Mouse (Mus musculus) embryonic facial prominence, embryonic 14.5 days (tissue): Measurements from ENCODE around the gene Skap2. TPM values are rescaled to one million over a fixed set of nuclear protein-coding genes. Genes with fewer than 3 reads are reported as not detected.

Experiments
- ATAC-seq: fragments of 200-750 bp; cut with Nextera tagmentation; 2 replicates; pipeline ENCODE4 v1.8.0; 2017; ENCODE audit warnings: low read depth, moderate number of reproducible peaks, moderate TSS enrichment
- DNase-seq: peaks from one replicate; pipeline ENCODE4 v3.0.0-alpha.2; 2015; ENCODE audit warnings: low spot score
- H3K27ac ChIP-seq: fragments of 300-500 bp; sonication (generic); replicated peaks from 2 replicates; pipeline ENCODE4 v1.5.1; 2014; ENCODE audit warnings: low read depth, mild to moderate bottlenecking, low read length, moderate library complexity
- H3K27me3 ChIP-seq: fragments of 300-500 bp; sonication (generic); replicated peaks from 2 replicates; pipeline ENCODE4 v1.6.1; 2014; ENCODE audit warnings: low read length; ENCODE audit not compliant: control insufficient read depth, insufficient read depth
- H3K36me3 ChIP-seq: fragments of 300-500 bp; sonication (generic); 2 replicates; pipeline ENCODE4 v1.6.1; 2014; ENCODE audit warnings: low read length, mixed read lengths; ENCODE audit not compliant: control insufficient read depth, insufficient read depth
- H3K4me1 ChIP-seq: fragments of 300-500 bp; sonication (generic); 2 replicates; pipeline ENCODE4 v1.6.1; 2014; ENCODE audit warnings: antibody characterized with exemption, low read length; ENCODE audit not compliant: control insufficient read depth, insufficient read depth
- H3K4me2 ChIP-seq: fragments of 300-500 bp; sonication (generic); 2 replicates; pipeline ENCODE4 v1.6.1; 2014; ENCODE audit warnings: low read depth, mild to moderate bottlenecking, low read length, moderate library complexity, mixed read lengths
- H3K4me3 ChIP-seq: fragments of 300-500 bp; sonication (generic); 2 replicates; pipeline ENCODE4 v1.5.1; 2014; ENCODE audit warnings: low read depth, mild to moderate bottlenecking, low read length
- H3K9ac ChIP-seq: fragments of 300-500 bp; sonication (generic); 2 replicates; pipeline ENCODE4 v1.6.1; 2014; ENCODE audit warnings: low read depth, mild to moderate bottlenecking, low read length, moderate library complexity, mixed read lengths
- H3K9me3 ChIP-seq: fragments of 300-500 bp; sonication (generic); 2 replicates; pipeline ENCODE4 v1.6.1; 2016; ENCODE audit warnings: low read length; ENCODE audit not compliant: control insufficient read depth
- WGBS: fragments of 180-500 bp; shearing (Covaris S2); extraction: QIAGEN DNeasy Blood & Tissue Kit; methylation state at CpG from one replicate; pipeline ENCODE4 v1.1.7; 2014; 5-methylcytosine and 5-hydroxymethylcytosine counted together
- polyA plus RNA-seq: library from polyadenylated mRNA; unstranded; fragments of >200 nt; fragmentation: Nextera tagmentation; extraction: Ambion mirVana; gene quantifications from 2 replicates; pipeline ENCODE4 v1.2.1, GENCODE M21; 2014

The Skap2 gene
- polyA plus RNA-seq, 1 experiment from 2014 or later = 18.9 TPM

GRCm38 (mm10) chr6:52009385-52009784, 3.0 kb downstream of the Skap2 start:
- Histone ChIP-seq H3K4me1 (peaks cover 4% of the 10 kb centered on the region; the same call in 1 of the 2 replicates), H3K36me3 (no peaks in the 10 kb centered on the region), H3K4me3 (no peak overlapping the region), H3K27ac (no peak overlapping the region), H3K9me3 (no peaks in the 10 kb centered on the region), H3K9ac (no peak overlapping the region), H3K27me3 (peaks cover 74% of the 10 kb centered on the region), H3K4me2 (no peak overlapping the region)
- ATAC-seq = no peak
- 51% methylated on average over 6 of the region's 6 CpGs for WGBS
- no peak for DNase-seq

- 38% methylated on average over 3 of the region's 3 CpGs for WGBS
- Histone ChIP-seq H3K36me3 (no peaks in the 10 kb centered on the region), H3K4me1 (peaks cover 4% of the 10 kb centered on the region; the same call in 1 of the 2 replicates), H3K4me2 (no peak overlapping the region), H3K27ac (no peak overlapping the region), H3K9me3 (no peaks in the 10 kb centered on the region), H3K9ac (no peak overlapping the region), H3K27me3 (peaks cover 80% of the 10 kb centered on the region), H3K4me3 (no peak overlapping the region)
- DNase-seq (no peak), ATAC-seq (no peak)
Measured at GRCm38 (mm10) chr6:52008757-52009156, 3.6 kb downstream of the Skap2 start.

GRCm38 (mm10) chr6:52006649-52007218, 5.6 kb downstream of the Skap2 start:
- H3K27ac ChIP-seq = no peak overlapping the region

GRCm38 (mm10) chr6:52005963-52006648, 6.2 kb downstream of the Skap2 start:
- Histone ChIP-seq H3K36me3 (no peaks in the 10 kb centered on the region), H3K9ac (no peak overlapping the region), H3K27ac (no peak overlapping the region), H3K9me3 (no peaks in the 10 kb centered on the region), H3K4me2 (peak overlapping the region; percentile 29; the same call in 1 of the 2 replicates), H3K4me3 (no peak overlapping the region), H3K4me1 (no peaks in the 10 kb centered on the region), H3K27me3 (peaks cover 86% of the 10 kb centered on the region)
- WGBS = 8% methylated on average over 19 of the region's 19 CpGs
- DNase-seq (no peak), ATAC-seq (no peak)

More at GRCm38 (mm10) chr6:52006649-52007218, 5.6 kb downstream of the Skap2 start:
- no peak overlapping the region for H3K9ac ChIP-seq
- no peaks in the 10 kb centered on the region for H3K9me3 ChIP-seq
- H3K27me3 ChIP-seq = peaks cover 85% of the 10 kb centered on the region
- ATAC-seq = no peak
- WGBS = 7% methylated on average over 13 of the region's 13 CpGs
- H3K4me1 ChIP-seq = no peaks in the 10 kb centered on the region
- peak overlapping the region; percentile 29; the same call in 1 of the 2 replicates for H3K4me2 ChIP-seq
- H3K36me3 ChIP-seq = no peaks in the 10 kb centered on the region
- DNase-seq = no peak
- H3K4me3 ChIP-seq = no peak overlapping the region

- peaks cover 86% of the 10 kb centered on the region for H3K27me3 ChIP-seq
- WGBS = 14% methylated on average over 8 of the region's 8 CpGs
- no peaks in the 10 kb centered on the region for H3K4me1 ChIP-seq
- H3K9ac ChIP-seq = no peak overlapping the region
- H3K9me3 ChIP-seq = no peaks in the 10 kb centered on the region
- DNase-seq (no peak), ATAC-seq (no peak)
- no peak overlapping the region for H3K4me3 ChIP-seq
- no peak overlapping the region for H3K4me2 ChIP-seq
- no peak overlapping the region for H3K27ac ChIP-seq
- H3K36me3 ChIP-seq = no peaks in the 10 kb centered on the region
Measured at GRCm38 (mm10) chr6:52005616-52005962, 6.8 kb downstream of the Skap2 start.

- 25% methylated on average over 3 of the region's 3 CpGs for WGBS
- no peaks in the 10 kb centered on the region for H3K36me3 ChIP-seq
- H3K4me3 ChIP-seq = no peak overlapping the region
- DNase-seq = no peak
- no peak overlapping the region for H3K27ac ChIP-seq
- no peak overlapping the region for H3K9ac ChIP-seq
- H3K9me3 ChIP-seq = no peaks in the 10 kb centered on the region
- H3K4me1 ChIP-seq = no peaks in the 10 kb centered on the region
- H3K27me3 ChIP-seq = peaks cover 81% of the 10 kb centered on the region
- no peak for ATAC-seq
- no peak overlapping the region for H3K4me2 ChIP-seq
Measured at GRCm38 (mm10) chr6:52004995-52005394, 7.4 kb downstream of the Skap2 start.

GRCm38 (mm10) chr6:52002676-52003075, 9.7 kb downstream of the Skap2 start:
- WGBS = 27% methylated on average over 8 of the region's 8 CpGs
- ATAC-seq = 0 out of 2 replicates have a peak, but pooled peaks have one; percentile 44
- Histone ChIP-seq H3K36me3 (no peaks in the 10 kb centered on the region), H3K27ac (no peak overlapping the region), H3K4me3 (no peak overlapping the region), H3K9me3 (no peaks in the 10 kb centered on the region), H3K4me1 (no peaks in the 10 kb centered on the region), H3K27me3 (peaks cover 75% of the 10 kb centered on the region), H3K9ac (no peak overlapping the region), H3K4me2 (no peak overlapping the region)
- DNase-seq = peak; percentile 87

- H3K9ac ChIP-seq = no peak overlapping the region
- no peak for DNase-seq
- no peak overlapping the region for H3K4me2 ChIP-seq
- WGBS = 83% methylated on average over 4 of the region's 4 CpGs
- no peak for ATAC-seq
- H3K9me3 ChIP-seq = no peaks in the 10 kb centered on the region
- H3K27ac ChIP-seq = no peak overlapping the region
- H3K4me1 ChIP-seq = no peaks in the 10 kb centered on the region
- peaks cover 42% of the 10 kb centered on the region for H3K27me3 ChIP-seq
- H3K36me3 ChIP-seq = no peaks in the 10 kb centered on the region
- H3K4me3 ChIP-seq = no peak overlapping the region
Measured at GRCm38 (mm10) chr6:51999157-51999478, 13.2 kb downstream of the Skap2 start.
